Mouse (Mus musculus): ENCODE results near the gene Pex10. TPM values are rescaled to one million over a fixed set of nuclear protein-coding genes. Genes with fewer than 3 reads are reported as not detected.
A peak's percentile ranks its signal among the peaks of the same experiment; 100 is the strongest.

The Pex10 gene
- polyA plus RNA-seq, 1 experiment from 2014 or later: 19.6 TPM

DNA sequence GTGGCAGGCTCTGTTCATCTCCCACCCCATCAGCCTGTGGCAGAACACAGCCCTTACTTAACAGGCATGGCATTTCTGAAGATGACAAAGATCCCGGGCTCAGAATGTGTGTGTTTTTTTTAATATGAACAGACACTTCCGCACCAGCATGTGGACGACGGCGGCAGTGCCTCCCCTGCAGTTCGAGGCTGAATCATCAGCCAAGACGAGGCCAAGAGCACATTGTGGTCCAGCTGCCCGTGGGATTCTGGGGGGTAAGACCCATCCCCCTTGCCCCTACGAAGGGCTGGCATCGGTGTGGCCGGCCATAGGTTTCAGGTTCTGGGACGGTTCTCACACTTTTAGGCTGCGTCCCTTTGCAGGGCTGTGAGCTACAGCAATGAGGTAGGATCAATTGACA is 32.0 kb upstream of the Pex10 start:
- Histone ChIP-seq H3K9ac (replicated peaks) (no peak overlapping the region), H3K36me3 (no peaks in the 10 kb centered on the region), H3K27me3 (peaks cover 21% of the 10 kb centered on the region), H3K4me1 (replicated peaks) (peaks cover 45% of the 10 kb centered on the region), H3K4me3 (replicated peaks) (no peak overlapping the region), H3K27ac (no peak overlapping the region), H3K9me3 (no peaks in the 10 kb centered on the region), H3K4me2 (replicated peaks) (no peak overlapping the region)
- ATAC-seq: no peak
- 59% methylated on average over 13 of the region's 13 CpGs for WGBS

DNA sequence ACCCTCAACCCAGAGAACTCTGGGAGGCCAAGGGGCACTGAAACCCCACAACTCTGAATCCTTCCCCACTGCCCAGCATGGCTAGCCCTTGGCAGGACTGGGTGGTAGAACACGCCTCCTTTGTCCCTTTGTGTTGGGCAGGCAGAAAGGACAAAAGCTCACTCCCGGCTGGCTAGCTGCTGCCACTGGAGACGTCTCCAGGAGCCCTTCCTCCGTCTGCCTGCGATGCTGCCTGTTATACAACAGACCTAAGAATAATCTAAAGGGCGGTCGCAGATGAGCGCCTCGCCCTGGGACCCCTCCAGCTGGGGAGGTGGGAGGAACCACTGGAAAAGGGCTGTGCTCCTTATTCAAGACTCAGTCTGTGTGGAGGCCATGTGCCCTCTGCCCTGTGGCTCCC is 26.6 kb upstream of the Pex10 start:
- peak overlapping the region; percentile 28 for H3K4me2 ChIP-seq (replicated peaks)

DNA sequence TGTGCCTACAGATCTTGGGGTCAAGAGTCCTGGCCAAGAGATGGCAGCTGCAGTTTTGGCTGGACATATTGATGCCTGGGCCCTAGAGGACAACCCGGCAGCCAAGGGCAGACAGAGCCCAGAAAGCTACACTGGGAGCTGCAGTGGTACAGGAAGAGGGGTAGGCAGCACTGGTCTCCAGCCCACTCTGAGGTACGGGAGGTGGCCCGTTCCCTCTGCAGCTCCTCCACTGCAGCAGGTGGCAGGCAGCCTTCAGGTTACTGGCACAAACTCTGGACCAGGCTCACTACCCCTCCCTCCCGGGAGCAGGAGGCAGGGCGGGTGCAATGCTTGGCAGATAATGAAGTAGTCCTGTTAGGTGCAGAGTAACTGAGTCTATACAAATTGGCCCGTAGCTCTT is 26.1 kb upstream of the Pex10 start:
- 47% methylated on average over 6 of the region's 6 CpGs for WGBS
- Histone ChIP-seq H3K4me3 (replicated peaks) (no peak overlapping the region), H3K27ac (peak overlapping the region; percentile 44; the same call in 1 of the 2 replicates), H3K9me3 (no peaks in the 10 kb centered on the region), H3K27me3 (peaks cover 54% of the 10 kb centered on the region), H3K36me3 (no peaks in the 10 kb centered on the region), H3K9ac (replicated peaks) (peak overlapping the region; percentile 42; the same call in 1 of the 2 replicates), H3K4me1 (replicated peaks) (peaks cover 39% of the 10 kb centered on the region), H3K4me2 (replicated peaks) (peak overlapping the region; percentile 28)
- ATAC-seq: 0 out of 2 replicates have a peak, but pooled peaks have one; percentile 7

More for the DNA sequence above, 26.6 kb upstream of the Pex10 start:
- Histone ChIP-seq H3K36me3 (no peaks in the 10 kb centered on the region), H3K27ac (peak overlapping the region; percentile 44), H3K9me3 (no peaks in the 10 kb centered on the region), H3K27me3 (peaks cover 52% of the 10 kb centered on the region), H3K4me1 (replicated peaks) (peaks cover 42% of the 10 kb centered on the region), H3K4me3 (replicated peaks) (no peak overlapping the region), H3K9ac (replicated peaks) (peak overlapping the region; percentile 42)
- WGBS: 5% methylated on average over 9 of the region's 9 CpGs
- ATAC-seq: peak; percentile 44

DNA sequence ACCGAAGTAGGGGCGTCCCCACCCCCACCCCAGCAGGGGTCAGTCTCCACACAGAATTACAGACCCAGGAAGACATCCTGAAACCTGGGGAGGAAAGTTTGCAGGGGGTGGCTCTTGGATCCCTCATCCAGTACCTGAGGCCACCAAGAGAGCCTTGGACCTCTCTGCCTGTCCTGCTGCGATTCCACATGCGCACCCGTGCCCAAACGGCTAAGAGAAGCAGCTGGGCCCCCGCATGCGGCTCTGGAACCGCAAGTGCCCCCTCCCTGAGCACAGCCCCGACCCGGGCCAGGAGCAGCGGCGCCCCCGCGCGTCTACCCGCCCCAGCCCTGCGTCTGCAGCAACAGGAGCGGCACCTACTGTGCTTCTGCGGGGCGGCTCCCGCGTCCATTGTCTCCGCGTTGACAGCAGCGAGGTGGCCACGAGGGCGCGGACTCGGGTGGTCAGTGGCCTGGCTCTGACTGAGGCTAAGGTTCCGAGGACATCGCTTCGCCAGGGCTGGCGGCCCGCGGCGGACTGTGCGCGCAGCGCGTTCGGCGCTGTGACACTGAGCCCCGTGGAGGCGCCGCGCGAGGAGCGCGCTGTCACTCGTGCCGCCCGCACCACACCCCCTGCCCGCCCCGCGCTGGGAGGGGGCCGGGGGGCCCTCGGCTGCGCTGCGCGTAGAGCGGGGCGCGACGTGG is 24.1 kb upstream of the Pex10 start:
- ATAC-seq: peak; percentile 29

DNA sequence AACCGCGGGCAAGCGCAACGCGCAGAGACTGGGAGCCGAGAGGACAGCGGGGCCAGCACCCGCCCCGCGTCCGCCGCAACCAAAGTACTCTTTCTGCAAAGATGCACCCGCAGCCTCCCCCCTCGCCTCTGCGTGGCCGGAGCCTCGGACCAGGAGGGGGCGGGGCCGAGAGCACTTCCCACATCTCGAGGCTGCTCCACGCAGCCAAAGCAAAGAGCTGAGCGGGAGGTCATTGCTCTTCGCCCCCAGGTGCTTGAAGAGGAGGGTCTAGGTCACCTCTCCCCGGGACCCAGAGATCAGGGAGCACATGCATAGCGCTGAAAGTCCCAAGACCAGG is 23.6 kb upstream of the Pex10 start:
- Histone ChIP-seq H3K27me3 (peaks cover 54% of the 10 kb centered on the region), H3K27ac (no peak overlapping the region), H3K4me1 (replicated peaks) (peaks cover 39% of the 10 kb centered on the region), H3K9ac (replicated peaks) (peak overlapping the region; percentile 70), H3K36me3 (no peaks in the 10 kb centered on the region), H3K4me2 (replicated peaks) (peak overlapping the region; percentile 77), H3K9me3 (no peaks in the 10 kb centered on the region), H3K4me3 (replicated peaks) (peak overlapping the region; percentile 52)
- ATAC-seq: 0 out of 2 replicates have a peak, but pooled peaks have one; percentile 3
- WGBS: 1% methylated on average over 25 of the region's 25 CpGs

More for the DNA sequence above, 24.1 kb upstream of the Pex10 start:
- peak overlapping the region; percentile 77 for H3K4me2 ChIP-seq (replicated peaks)
- peaks cover 53% of the 10 kb centered on the region for H3K27me3 ChIP-seq
- H3K36me3 ChIP-seq: no peaks in the 10 kb centered on the region
- H3K4me3 ChIP-seq (replicated peaks): peak overlapping the region; percentile 52
- H3K9me3 ChIP-seq: no peaks in the 10 kb centered on the region
- peaks cover 39% of the 10 kb centered on the region for H3K4me1 ChIP-seq (replicated peaks)
- H3K9ac ChIP-seq (replicated peaks): peak overlapping the region; percentile 70
- 2% methylated on average over 54 of the region's 65 CpGs for WGBS
- no peak overlapping the region for H3K27ac ChIP-seq

DNA sequence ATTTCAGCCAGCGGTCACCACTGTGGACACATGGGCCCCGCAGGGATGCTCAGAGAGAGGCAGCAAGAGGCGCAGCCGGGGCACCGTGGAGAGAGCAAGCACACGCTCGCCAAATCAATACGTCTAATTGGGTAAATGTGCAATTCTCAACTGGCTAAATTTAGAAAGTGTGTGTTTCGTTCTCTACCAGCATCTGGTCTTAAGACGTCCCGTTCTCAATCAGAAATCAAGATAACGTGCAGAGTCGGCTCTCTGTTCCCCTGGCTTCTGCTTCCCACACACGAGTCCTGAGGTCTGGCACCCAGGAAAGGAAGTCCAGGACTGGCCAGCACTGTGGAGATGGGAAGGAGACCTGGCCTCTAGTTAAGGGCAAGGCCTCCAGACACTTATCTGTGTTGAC is 20.2 kb upstream of the Pex10 start:
- WGBS: 83% methylated on average over 14 of the region's 14 CpGs
- no peak overlapping the region for H3K4me3 ChIP-seq (replicated peaks)
- peaks cover 42% of the 10 kb centered on the region for H3K27me3 ChIP-seq
- peaks cover 17% of the 10 kb centered on the region for H3K4me1 ChIP-seq (replicated peaks)
- no peak for ATAC-seq
- no peak overlapping the region for H3K27ac ChIP-seq
- no peak overlapping the region for H3K9ac ChIP-seq (replicated peaks)
- no peaks in the 10 kb centered on the region for H3K9me3 ChIP-seq
- H3K36me3 ChIP-seq: no peaks in the 10 kb centered on the region
- H3K4me2 ChIP-seq (replicated peaks): no peak overlapping the region

DNA sequence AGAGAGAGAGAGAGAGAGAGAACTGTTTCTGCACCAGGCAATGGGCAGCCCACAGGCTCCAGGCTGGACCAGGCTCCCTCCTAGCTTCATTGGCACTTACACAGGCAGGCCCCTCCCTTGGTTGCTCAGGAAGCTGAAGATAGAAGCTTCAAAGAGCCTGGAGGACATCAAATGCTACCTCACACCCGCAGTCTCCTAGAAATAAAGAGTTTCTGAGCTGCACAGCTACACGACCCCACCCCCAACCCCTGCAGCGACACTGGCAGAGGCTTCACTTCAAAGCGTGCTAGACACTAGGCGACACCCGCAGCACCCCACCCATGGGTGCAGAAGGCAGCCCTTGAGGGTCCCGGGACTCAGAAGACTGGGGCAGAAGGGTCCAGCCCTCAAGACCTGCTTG is 16.7 kb upstream of the Pex10 start:
- Histone ChIP-seq H3K4me1 (replicated peaks) (peaks cover 10% of the 10 kb centered on the region), H3K27ac (no peak overlapping the region), H3K4me2 (replicated peaks) (no peak overlapping the region), H3K36me3 (no peaks in the 10 kb centered on the region), H3K9ac (replicated peaks) (no peak overlapping the region), H3K4me3 (replicated peaks) (no peak overlapping the region), H3K27me3 (peaks cover 7% of the 10 kb centered on the region), H3K9me3 (no peaks in the 10 kb centered on the region)
- WGBS: 82% methylated on average over 7 of the region's 7 CpGs
- no peak for ATAC-seq

DNA sequence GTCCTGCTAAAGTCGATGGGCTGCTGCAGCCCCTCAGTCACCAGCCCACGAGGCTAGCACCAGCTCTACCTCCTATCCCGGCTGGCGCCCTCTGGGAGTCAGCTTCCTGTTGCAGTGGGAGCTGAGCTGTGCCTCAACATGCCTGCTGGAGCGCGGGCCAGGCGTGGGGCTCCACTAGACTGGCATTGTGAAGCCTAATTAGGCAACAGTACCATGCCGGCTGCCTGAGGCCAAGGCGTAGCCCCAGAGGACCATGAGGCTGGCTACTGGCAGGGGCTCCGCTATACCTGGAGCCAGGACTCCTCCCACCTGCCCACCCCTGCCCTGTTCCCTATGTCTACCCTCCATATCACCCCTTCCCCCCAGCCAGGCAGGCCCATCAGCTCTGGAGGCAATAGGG is 10.1 kb upstream of the Pex10 start, which contains the start of gene Plch2:
Gene Plch2, minus strand, starts transcription at position 61 of the 400 bp plus-strand sequence.
- H3K27ac ChIP-seq: no peak within 1 kb of the TSS
- no peak within 1 kb of the TSS for H3K4me2 ChIP-seq (replicated peaks)
- H3K4me1 ChIP-seq (replicated peaks): peaks cover 34% of the 10 kb centered on the region
- peaks cover 5% of the 10 kb centered on the region; the same call in 1 of the 2 replicates for H3K27me3 ChIP-seq
- H3K4me3 ChIP-seq (replicated peaks): no peak within 1 kb of the TSS
- peak; percentile 25; the same call in 1 of the 2 replicates for ATAC-seq
- H3K9ac ChIP-seq (replicated peaks): 0 out of 2 replicates have a peak within 1 kb of the TSS, but pooled peaks have one; percentile 16
- no peaks in the 10 kb centered on the region for H3K36me3 ChIP-seq
- WGBS: 65% methylated on average over 10 of the region's 10 CpGs
- H3K9me3 ChIP-seq: no peaks in the 10 kb centered on the region

DNA sequence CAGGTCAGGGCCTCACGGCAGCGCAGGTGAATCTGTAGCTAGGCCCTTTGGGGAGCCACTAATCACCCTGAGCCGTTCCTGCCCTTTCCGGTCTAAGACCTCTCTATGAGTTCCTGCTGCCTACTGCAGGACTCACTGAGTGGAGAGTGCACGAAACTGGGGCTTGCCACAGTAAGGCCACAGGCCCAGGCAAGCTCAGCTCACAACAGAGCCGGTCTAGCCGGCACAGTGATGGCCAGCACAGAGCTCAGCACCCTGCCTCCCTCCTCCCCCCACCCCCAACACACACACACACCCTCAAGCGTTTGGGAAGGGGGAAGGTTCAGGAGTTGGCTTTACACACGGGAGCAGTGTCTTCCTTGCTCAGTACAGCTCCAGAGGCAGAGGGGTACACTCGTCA is 8.5 kb upstream of the Pex10 start:
- no peak for ATAC-seq

DNA sequence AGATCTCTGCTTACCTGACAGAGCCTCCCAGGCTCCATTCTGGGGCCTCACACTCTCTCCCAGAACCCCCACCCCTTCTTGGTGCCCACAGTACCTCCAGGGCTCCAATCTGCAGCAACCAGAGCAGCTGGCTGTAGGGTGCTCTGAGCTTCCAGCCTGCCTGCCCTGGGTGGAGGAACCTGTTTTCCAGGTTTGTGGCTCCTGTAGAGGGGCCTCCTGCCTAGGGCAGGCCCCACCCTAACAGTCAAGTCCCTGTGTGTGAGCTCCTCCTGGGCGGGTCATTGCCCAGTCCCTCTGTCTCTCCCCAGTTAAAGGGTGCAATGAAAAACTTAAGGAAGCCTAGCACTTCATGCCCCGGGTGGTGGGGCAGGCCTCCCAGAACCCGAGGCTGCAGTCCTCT is 2.9 kb upstream of the Pex10 start:
- no peak overlapping the region for H3K27ac ChIP-seq
- no peak overlapping the region for H3K4me3 ChIP-seq (replicated peaks)
- no peak overlapping the region for H3K9ac ChIP-seq (replicated peaks)
- H3K4me2 ChIP-seq (replicated peaks): no peak overlapping the region
- 60% methylated on average over 3 of the region's 3 CpGs for WGBS
- H3K4me1 ChIP-seq (replicated peaks): peaks cover 34% of the 10 kb centered on the region
- no peaks in the 10 kb centered on the region for H3K27me3 ChIP-seq
- no peak for ATAC-seq
- peaks cover 5% of the 10 kb centered on the region for H3K36me3 ChIP-seq
- H3K9me3 ChIP-seq: no peaks in the 10 kb centered on the region

More for the DNA sequence above, 8.5 kb upstream of the Pex10 start:
- H3K27ac ChIP-seq: no peak overlapping the region
- peaks cover 5% of the 10 kb centered on the region; the same call in 1 of the 2 replicates for H3K27me3 ChIP-seq
- peaks cover 36% of the 10 kb centered on the region for H3K4me1 ChIP-seq (replicated peaks)
- H3K4me2 ChIP-seq (replicated peaks): no peak overlapping the region
- H3K4me3 ChIP-seq (replicated peaks): no peak overlapping the region
- H3K9ac ChIP-seq (replicated peaks): no peak overlapping the region
- 36% methylated on average over 10 of the region's 10 CpGs for WGBS
- no peaks in the 10 kb centered on the region for H3K9me3 ChIP-seq
- no peaks in the 10 kb centered on the region for H3K36me3 ChIP-seq

DNA sequence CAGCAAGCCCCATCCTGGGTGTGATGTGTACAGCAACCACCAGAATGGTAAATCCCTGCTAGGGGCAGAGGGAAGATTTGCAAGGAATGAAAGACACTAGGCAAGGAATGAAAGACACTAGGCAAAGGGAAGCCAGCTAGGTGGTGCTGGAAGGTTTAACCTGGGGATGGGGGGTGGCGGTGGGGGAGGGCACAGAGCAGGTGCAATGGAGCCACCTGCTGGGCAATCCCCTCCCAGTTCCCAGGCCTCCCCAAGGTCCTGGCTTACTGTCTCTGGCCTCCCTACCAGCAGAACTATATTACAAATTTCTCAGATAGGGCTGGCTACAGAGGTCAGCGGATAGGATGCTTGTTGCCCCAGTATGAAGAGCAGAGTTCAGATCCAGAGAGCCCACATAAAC is 2.3 kb upstream of the Pex10 start:
- Histone ChIP-seq H3K27ac (no peak overlapping the region), H3K27me3 (no peaks in the 10 kb centered on the region), H3K4me1 (replicated peaks) (peaks cover 30% of the 10 kb centered on the region), H3K4me3 (replicated peaks) (no peak overlapping the region), H3K36me3 (peaks cover 11% of the 10 kb centered on the region), H3K9ac (replicated peaks) (no peak overlapping the region), H3K4me2 (replicated peaks) (no peak overlapping the region), H3K9me3 (no peaks in the 10 kb centered on the region)
- WGBS: 57% methylated on average over 2 of the region's 2 CpGs
- ATAC-seq: no peak

DNA sequence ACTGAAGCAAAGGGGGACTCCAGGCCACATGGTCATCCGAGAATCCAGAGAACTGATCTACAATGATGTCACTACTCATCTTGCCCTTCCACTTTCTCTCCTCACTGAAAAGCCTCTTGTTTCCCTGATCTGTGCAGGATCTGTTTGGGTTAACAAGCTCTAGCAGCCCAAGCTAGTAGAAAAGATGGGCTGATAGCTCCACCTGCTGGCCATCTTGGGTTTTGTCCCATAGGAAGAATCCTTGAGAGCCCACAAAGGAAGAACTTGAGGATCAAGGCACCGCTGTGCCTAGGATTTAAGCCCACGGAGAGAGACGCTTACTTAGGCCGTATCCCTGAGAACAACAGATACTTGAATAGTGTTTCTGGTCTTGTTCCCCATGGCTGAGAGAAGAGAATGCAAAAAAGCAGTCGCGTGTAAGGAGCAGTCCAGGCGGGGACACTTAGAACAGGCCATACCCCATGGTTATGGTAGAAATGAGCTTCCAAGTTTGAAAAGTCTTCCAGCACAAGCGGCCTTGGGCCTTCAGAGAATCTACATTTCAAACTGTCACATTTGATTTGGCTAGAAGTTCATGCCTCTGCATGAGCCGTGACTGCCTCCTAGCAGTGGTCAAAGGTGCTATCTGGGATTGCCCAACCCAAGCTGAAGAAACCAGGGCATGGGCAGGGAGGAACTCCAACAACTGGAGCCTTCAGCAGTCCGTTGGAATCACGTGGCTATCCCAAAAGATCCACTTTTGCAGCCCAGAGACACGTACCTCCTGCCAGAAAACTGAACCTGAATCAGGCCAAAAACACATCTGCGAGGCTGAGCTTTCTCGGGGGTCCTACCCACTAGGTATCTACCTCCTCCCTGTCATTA is 614 bp upstream of the Pex10 start:
- no peak overlapping the region; the same call in 1 of the 2 replicates for H3K9ac ChIP-seq (replicated peaks)
- H3K4me1 ChIP-seq (replicated peaks): peaks cover 30% of the 10 kb centered on the region
- ATAC-seq: peak; percentile 68
- H3K9me3 ChIP-seq: no peaks in the 10 kb centered on the region
- H3K27ac ChIP-seq: peak overlapping the region; percentile 76
- H3K4me2 ChIP-seq (replicated peaks): peak overlapping the region; percentile 81
- peaks cover 28% of the 10 kb centered on the region for H3K36me3 ChIP-seq
- H3K4me3 ChIP-seq (replicated peaks): peak overlapping the region; percentile 67
- H3K27me3 ChIP-seq: no peaks in the 10 kb centered on the region
- 3% methylated on average over 15 of the region's 15 CpGs for WGBS
